Mouse (Mus musculus) liver, embryonic 14.5 days (tissue): ENCODE results near the gene Adamtsl3. TPM values are rescaled to one million over a fixed set of nuclear protein-coding genes. Genes with fewer than 3 reads are reported as not detected.
A peak's percentile ranks its signal among the peaks of the same experiment; 100 is the strongest.

ENCODE experiments used
- ATAC-seq: fragments of 200-750 bp; cut with Nextera tagmentation; 2 replicates; pipeline ENCODE4 v1.8.0; 2017; ENCODE audit warnings: moderate number of reproducible peaks, mild to moderate bottlenecking, moderate library complexity; ENCODE audit not compliant: insufficient read depth
- DNase-seq, 3 experiments: peaks; one replicate each; pipeline ENCODE4 v3.0.0-alpha.2; 2012 to 2013; ENCODE audit warnings: low read depth in 3 of 3, low spot score in 3 of 3
- H3K27ac ChIP-seq: fragments of 300-500 bp; sonication (generic); 2 replicates; pipeline ENCODE4 v1.5.1; 2014; ENCODE audit warnings: moderate library complexity, mild to moderate bottlenecking, control low read depth, inconsistent platforms
- H3K27me3 ChIP-seq: fragments of 300-500 bp; sonication (generic); 2 replicates; pipeline ENCODE4 v1.6.1; 2014; ENCODE audit warnings: mild to moderate bottlenecking, low read length, moderate library complexity; ENCODE audit not compliant: control insufficient read depth, insufficient read depth
- H3K36me3 ChIP-seq: fragments of 300-500 bp; sonication (generic); replicated peaks from 2 replicates; pipeline ENCODE4 v1.6.1; 2014; ENCODE audit warnings: low read depth; ENCODE audit not compliant: control insufficient read depth, insufficient read depth
- H3K4me1 ChIP-seq, 2 experiments: fragments of 200-500 bp in 1 of 2; fragments of 300-500 bp in 1 of 2; sonication (generic) in 1 of 2; replicated peaks; 2 replicates each; pipeline ENCODE4 v1.6.1; 2012 to 2014; ENCODE audit warnings: antibody characterized with exemption in 1 of 2, inconsistent platforms in 1 of 2, low read length in 1 of 2; ENCODE audit not compliant: control insufficient read depth in 2 of 2, insufficient read depth in 2 of 2
- H3K4me2 ChIP-seq: fragments of 300-500 bp; sonication (generic); 2 replicates; pipeline ENCODE4 v1.6.1; 2014; ENCODE audit warnings: low read depth, mild to moderate bottlenecking, control low read depth, moderate library complexity
- H3K4me3 ChIP-seq, 2 experiments: fragments of 200-500 bp in 1 of 2; fragments of 300-500 bp in 1 of 2; sonication (generic) in 1 of 2; 2 replicates each; pipeline ENCODE4 v1.5.1; 2012 to 2014; ENCODE audit warnings: low read depth in 2 of 2, low read length in 2 of 2, mild to moderate bottlenecking in 2 of 2, control low read depth in 1 of 2, inconsistent platforms in 1 of 2, moderate library complexity in 1 of 2; ENCODE audit not compliant: insufficient read depth in 1 of 2
- H3K9ac ChIP-seq: fragments of 300-500 bp; sonication (generic); replicated peaks from 2 replicates; pipeline ENCODE4 v1.6.1; 2014; ENCODE audit warnings: mild to moderate bottlenecking, control low read depth, moderate library complexity
- H3K9me3 ChIP-seq: fragments of 300-500 bp; sonication (generic); 2 replicates; pipeline ENCODE4 v1.6.1; 2016; ENCODE audit warnings: low read length, mixed read lengths; ENCODE audit not compliant: control insufficient read depth
- CTCF ChIP-seq: IDR thresholded peaks from 2 replicates; pipeline ENCODE4 v1.5.1; 2016; ENCODE audit warnings: antibody characterized with exemption, low read depth, control low read depth
- EP300 ChIP-seq: IDR thresholded peaks from 2 replicates; pipeline ENCODE4 v1.6.1; 2016; ENCODE audit warnings: antibody characterized with exemption, low read depth
- WGBS: fragments of 180-500 bp; shearing (Covaris S2); extraction: QIAGEN DNeasy Blood & Tissue Kit; methylation state at CpG from one replicate; pipeline ENCODE4 v1.1.7; 2014; ENCODE audit not compliant: insufficient replicate concordance; 5-methylcytosine and 5-hydroxymethylcytosine counted together
- polyA plus RNA-seq, 2 experiments: library from polyadenylated mRNA; depleted of rRNA in 1 of 2; stranded (reverse) in 1 of 2; unstranded in 1 of 2; fragments of >200 nt; fragmentation: Nextera tagmentation in 1 of 2; extraction: Ambion mirVana in 1 of 2; gene quantifications; 2 replicates each; pipeline versions ENCODE4 v1.2.1 to v1.2.3; 2012 to 2014

Gene Adamtsl3
- polyA plus RNA-seq, 2 experiments = 0.06 TPM; not detected in 1

DNA sequence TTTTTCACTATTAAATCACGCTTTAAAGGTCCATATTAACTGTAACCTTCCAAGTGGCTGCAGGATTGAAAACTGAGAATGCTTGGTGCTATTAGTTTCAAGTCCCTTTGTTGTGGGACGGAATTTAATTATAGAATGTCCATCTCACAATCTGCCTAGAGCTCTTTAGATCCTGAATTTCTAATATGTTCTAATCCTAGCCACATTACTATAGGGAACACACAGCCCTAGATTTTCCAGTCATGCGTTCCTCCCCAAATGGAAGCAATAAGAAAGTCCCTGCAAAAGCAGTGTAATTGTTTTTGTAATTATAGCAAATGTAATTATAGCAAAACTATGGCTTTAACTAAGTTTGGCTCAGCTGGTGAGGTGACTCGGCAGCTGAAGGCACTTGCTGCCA is 161.6 kb downstream of the Adamtsl3 start:
- H3K4me3 ChIP-seq = no peak overlapping the region
- 64% methylated on average over 4 of the region's 4 CpGs for WGBS
- no peaks in the 10 kb centered on the region for H3K27me3 ChIP-seq
- no peak overlapping the region for H3K27ac ChIP-seq
- no peak overlapping the region for H3K4me2 ChIP-seq
- ATAC-seq (no peak), DNase-seq (no peak)
- TF ChIP-seq EP300 = no peak
- TF ChIP-seq CTCF = no peak
- H3K9ac ChIP-seq = no peak overlapping the region
- no peaks in the 10 kb centered on the region for H3K36me3 ChIP-seq
- H3K4me1 ChIP-seq = no peaks in the 10 kb centered on the region
- H3K9me3 ChIP-seq = no peaks in the 10 kb centered on the region

DNA sequence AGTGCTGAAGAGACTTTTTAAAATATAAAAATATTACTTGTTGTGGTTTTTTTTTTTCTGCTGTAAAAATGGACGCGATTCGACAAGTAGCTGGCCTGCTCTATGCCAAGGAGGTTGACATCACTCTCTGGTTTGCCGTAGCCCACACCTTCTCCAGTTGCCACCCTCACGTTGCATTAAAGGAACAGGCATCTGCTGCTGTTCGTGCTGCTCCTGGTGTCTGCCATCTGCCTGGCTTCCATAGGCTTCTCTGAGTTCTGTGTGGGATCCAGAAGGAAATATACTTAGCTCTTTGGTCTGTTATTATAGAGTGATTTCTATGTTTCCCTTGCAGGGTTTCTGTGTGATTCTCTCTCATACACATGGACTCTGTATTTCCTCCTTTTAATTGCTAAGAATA is 165.8 kb downstream of the Adamtsl3 start:
- Histone ChIP-seq H3K4me1 (no peaks in the 10 kb centered on the region), H3K27me3 (no peaks in the 10 kb centered on the region), H3K4me2 (no peak overlapping the region), H3K4me3 (no peak overlapping the region), H3K9ac (no peak overlapping the region), H3K27ac (no peak overlapping the region), H3K36me3 (no peaks in the 10 kb centered on the region), H3K9me3 (no peaks in the 10 kb centered on the region)
- 65% methylated on average over 6 of the region's 6 CpGs for WGBS
- DNase-seq (no peak), ATAC-seq (no peak)
- TF ChIP-seq CTCF = no peak
- TF ChIP-seq EP300 = no peak

GRCm38 (mm10) chr7:82502511-82502910 is 167.0 kb downstream of the Adamtsl3 start:
- no peaks in the 10 kb centered on the region for H3K27me3 ChIP-seq
- no peaks in the 10 kb centered on the region for H3K9me3 ChIP-seq
- no peak overlapping the region for H3K9ac ChIP-seq
- ATAC-seq (no peak), DNase-seq (no peak)
- H3K27ac ChIP-seq = no peak overlapping the region
- no peak for TF ChIP-seq CTCF
- TF ChIP-seq EP300 = no peak
- no peak overlapping the region for H3K4me2 ChIP-seq
- no peak overlapping the region for H3K4me3 ChIP-seq
- H3K36me3 ChIP-seq = no peaks in the 10 kb centered on the region
- WGBS = 52% methylated on average over 5 of the region's 5 CpGs
- H3K4me1 ChIP-seq = no peaks in the 10 kb centered on the region

GRCm38 (mm10) chr7:82504101-82504500 is 168.6 kb downstream of the Adamtsl3 start:
- Histone ChIP-seq H3K36me3 (no peaks in the 10 kb centered on the region), H3K4me1 (no peaks in the 10 kb centered on the region), H3K9me3 (no peaks in the 10 kb centered on the region), H3K27ac (no peak overlapping the region), H3K9ac (no peak overlapping the region), H3K4me3 (no peak overlapping the region), H3K27me3 (no peaks in the 10 kb centered on the region), H3K4me2 (no peak overlapping the region)
- ATAC-seq (no peak), DNase-seq (no peak)
- peak; percentile 69 for TF ChIP-seq CTCF
- TF ChIP-seq EP300 = no peak
- WGBS = 31% methylated on average over 4 of the region's 4 CpGs

DNA sequence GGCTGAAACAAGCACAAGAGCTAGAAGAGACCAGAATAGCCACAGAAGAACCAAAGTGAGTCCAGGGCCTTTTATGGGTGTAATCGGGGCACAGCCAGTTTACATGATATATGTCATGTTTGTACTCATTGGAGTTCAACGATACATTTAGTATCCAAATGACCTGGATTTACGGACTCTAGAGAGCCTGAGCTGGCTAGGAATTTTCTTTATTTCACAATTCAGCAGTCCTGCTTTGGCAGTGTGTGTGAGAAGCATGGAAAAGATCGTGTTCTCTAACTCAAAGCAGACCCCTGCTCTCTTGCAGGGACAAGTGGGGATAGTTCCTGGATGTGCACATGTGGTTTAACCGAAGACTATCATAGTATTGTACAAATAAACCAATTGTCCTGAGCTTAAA is 195.1 kb downstream of the Adamtsl3 start:
- H3K9ac ChIP-seq = no peak overlapping the region
- H3K36me3 ChIP-seq = no peaks in the 10 kb centered on the region
- no peak overlapping the region for H3K4me3 ChIP-seq
- no peak for ATAC-seq
- H3K27me3 ChIP-seq = no peaks in the 10 kb centered on the region
- H3K4me2 ChIP-seq = no peak overlapping the region
- TF ChIP-seq CTCF (no peak), EP300 (no peak)
- 59% methylated on average over 5 of the region's 5 CpGs for WGBS
- H3K9me3 ChIP-seq = no peaks in the 10 kb centered on the region
- no peaks in the 10 kb centered on the region for H3K4me1 ChIP-seq
- no peak for DNase-seq
- no peak overlapping the region for H3K27ac ChIP-seq

GRCm38 (mm10) chr7:82531376-82531775 is 195.9 kb downstream of the Adamtsl3 start:
- Histone ChIP-seq H3K4me1 (no peaks in the 10 kb centered on the region), H3K27me3 (no peaks in the 10 kb centered on the region), H3K36me3 (no peaks in the 10 kb centered on the region), H3K27ac (no peak overlapping the region), H3K4me3 (no peak overlapping the region), H3K9me3 (no peaks in the 10 kb centered on the region), H3K9ac (no peak overlapping the region), H3K4me2 (no peak overlapping the region)
- TF ChIP-seq CTCF = no peak
- TF ChIP-seq EP300 = no peak
- WGBS = 58% methylated on average over 7 of the region's 7 CpGs
- no peak for DNase-seq
- no peak for ATAC-seq
